Mouse (Mus musculus): ENCODE data around the gene Zfp385c. TPM values are rescaled to one million over a fixed set of nuclear protein-coding genes. Genes with fewer than 3 reads are reported as not detected.

Zfp385c gene
- polyA plus RNA-seq, 1 experiment from 2014 or later = 0.26 TPM

DNA sequence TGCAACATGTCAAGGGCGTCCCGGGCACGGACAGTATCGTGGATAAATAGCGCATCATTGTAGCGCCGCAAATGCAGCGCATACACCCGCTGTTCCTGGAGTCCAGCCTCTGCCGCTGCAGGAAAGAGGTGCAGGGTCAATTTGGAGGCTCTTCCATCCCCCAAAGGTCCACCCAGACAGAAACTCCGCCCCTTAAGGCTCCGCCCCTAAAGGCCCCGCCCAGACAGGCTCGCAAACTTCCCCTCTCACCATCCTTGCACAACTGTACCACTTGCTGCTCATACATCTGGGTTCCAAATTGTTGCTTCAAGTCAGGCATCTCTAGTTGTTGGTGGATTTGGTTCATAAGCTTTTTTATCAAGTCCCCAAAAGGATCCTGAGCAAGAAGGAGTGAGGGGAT, 9.0 kb upstream of the Zfp385c start:
- Histone ChIP-seq H3K4me3 (ENCODE audit: control insufficient read depth in 1 of 2, insufficient read depth in 1 of 2, low read depth in 1 of 2, low read length in 2 of 2) (peak overlapping the region; percentile 14 to 21; a peak in 3 of 4 replicates), H3K9ac (ENCODE audit: low read length) (no peak overlapping the region), H3K4me1 (ENCODE audit: control insufficient read depth in 2 of 2, insufficient read depth in 2 of 2, low read length in 2 of 2) (peaks cover 3% of the 10 kb centered on the region in 2 experiments; a peak in 1 of 4 replicates), H3K27me3 (ENCODE audit: control insufficient read depth, insufficient read depth, low read length) (no peaks in the 10 kb centered on the region), H3K36me3 (ENCODE audit: control insufficient read depth, insufficient read depth, low read length) (peaks cover 20% of the 10 kb centered on the region), H3K9me3 (ENCODE audit: control insufficient read depth, low read length) (no peaks in the 10 kb centered on the region), H3K27ac (replicated peaks in 1 of 2; ENCODE audit: control insufficient read depth in 1 of 2, insufficient read depth in 1 of 2, low read depth in 2 of 2, low read length in 2 of 2) (no peak overlapping the region), H3K4me2 (ENCODE audit: low read length) (peak overlapping the region; percentile 52)
- no peak for ATAC-seq (ENCODE audit: insufficient number of reproducible peaks, insufficient read depth, low FRiP score, low read depth)
- 5% methylated on average over 14 of the region's 14 CpGs for WGBS

DNA sequence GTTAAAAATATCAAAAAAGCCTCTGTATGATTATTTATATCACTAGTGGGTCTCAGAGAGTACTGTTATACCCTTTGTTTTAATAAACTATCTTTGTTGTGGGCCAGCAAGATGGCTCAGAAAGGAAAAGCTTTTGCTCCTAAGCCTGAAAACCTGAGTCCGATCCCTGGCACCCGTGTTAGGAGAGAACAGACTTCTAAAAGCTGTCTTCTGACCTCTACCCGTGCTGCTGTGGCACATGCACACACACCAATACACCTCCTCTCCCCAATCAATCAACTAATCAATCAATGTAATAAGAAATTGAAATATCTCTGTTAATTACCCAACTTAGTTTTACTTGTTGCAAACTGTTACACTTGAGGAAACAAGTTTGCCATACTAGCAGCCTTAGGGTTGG, 8.5 kb upstream of the Zfp385c start:
- no peaks in the 10 kb centered on the region for H3K9me3 ChIP-seq (ENCODE audit: control insufficient read depth, low read length)
- no peaks in the 10 kb centered on the region for H3K27me3 ChIP-seq (ENCODE audit: control insufficient read depth, insufficient read depth, low read length)
- H3K4me1 ChIP-seq (ENCODE audit: control insufficient read depth in 2 of 2, insufficient read depth in 2 of 2, low read length in 2 of 2) = peaks cover 3% of the 10 kb centered on the region in 2 experiments; a peak in 1 of 4 replicates
- H3K36me3 ChIP-seq (ENCODE audit: control insufficient read depth, insufficient read depth, low read length) = peaks cover 14% of the 10 kb centered on the region
- no peak overlapping the region for H3K9ac ChIP-seq (ENCODE audit: low read length)
- ATAC-seq (ENCODE audit: insufficient number of reproducible peaks, insufficient read depth, low FRiP score, low read depth) = no peak
- 80% methylated on average over 3 of the region's 3 CpGs for WGBS
- H3K4me3 ChIP-seq (ENCODE audit: control insufficient read depth in 1 of 2, insufficient read depth in 1 of 2, low read depth in 1 of 2, low read length in 2 of 2) = peak overlapping the region in 1 of 2 experiments; percentile 14; a peak in 1 of 4 replicates
- no peak overlapping the region for H3K27ac ChIP-seq (replicated peaks in 1 of 2; ENCODE audit: control insufficient read depth in 1 of 2, insufficient read depth in 1 of 2, low read depth in 2 of 2, low read length in 2 of 2)
- H3K4me2 ChIP-seq (ENCODE audit: low read length) = peak overlapping the region; percentile 52

DNA sequence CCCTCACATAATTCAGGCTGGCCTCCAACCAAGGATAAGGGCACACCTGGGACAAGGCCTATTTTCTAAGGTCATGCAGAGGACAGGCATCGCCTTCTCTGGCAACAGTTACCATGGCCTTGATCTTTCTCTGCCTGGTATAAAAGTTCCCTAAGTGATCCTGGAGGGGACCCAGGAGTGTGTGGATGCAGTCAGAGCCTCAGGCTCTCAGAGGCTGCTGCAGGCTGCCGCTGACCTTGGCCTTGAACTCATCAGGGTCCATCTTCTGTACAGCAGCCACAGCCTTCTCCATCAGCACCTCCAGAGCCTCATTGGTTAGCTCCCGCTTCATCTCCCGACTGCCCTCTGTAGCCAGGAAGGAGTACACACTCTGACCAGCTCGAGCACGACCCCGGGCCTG, 5.7 kb upstream of the Zfp385c start:
- 72% methylated on average over 7 of the region's 7 CpGs for WGBS
- Histone ChIP-seq H3K4me3 (ENCODE audit: control insufficient read depth in 1 of 2, insufficient read depth in 1 of 2, low read depth in 1 of 2, low read length in 2 of 2) (no peak overlapping the region), H3K9me3 (ENCODE audit: control insufficient read depth, low read length) (no peaks in the 10 kb centered on the region), H3K27ac (replicated peaks in 1 of 2; ENCODE audit: control insufficient read depth in 1 of 2, insufficient read depth in 1 of 2, low read depth in 2 of 2, low read length in 2 of 2) (no peak overlapping the region), H3K4me1 (ENCODE audit: control insufficient read depth in 2 of 2, insufficient read depth in 2 of 2, low read length in 2 of 2) (peaks cover 3% of the 10 kb centered on the region in 2 experiments; a peak in 1 of 4 replicates), H3K36me3 (ENCODE audit: control insufficient read depth, insufficient read depth, low read length) (no peaks in the 10 kb centered on the region), H3K9ac (ENCODE audit: low read length) (no peak overlapping the region), H3K4me2 (ENCODE audit: low read length) (no peak overlapping the region), H3K27me3 (ENCODE audit: control insufficient read depth, insufficient read depth, low read length) (peaks cover 2% of the 10 kb centered on the region; the same call in 1 of the 2 replicates)
- ATAC-seq (ENCODE audit: insufficient number of reproducible peaks, insufficient read depth, low FRiP score, low read depth) = no peak

DNA sequence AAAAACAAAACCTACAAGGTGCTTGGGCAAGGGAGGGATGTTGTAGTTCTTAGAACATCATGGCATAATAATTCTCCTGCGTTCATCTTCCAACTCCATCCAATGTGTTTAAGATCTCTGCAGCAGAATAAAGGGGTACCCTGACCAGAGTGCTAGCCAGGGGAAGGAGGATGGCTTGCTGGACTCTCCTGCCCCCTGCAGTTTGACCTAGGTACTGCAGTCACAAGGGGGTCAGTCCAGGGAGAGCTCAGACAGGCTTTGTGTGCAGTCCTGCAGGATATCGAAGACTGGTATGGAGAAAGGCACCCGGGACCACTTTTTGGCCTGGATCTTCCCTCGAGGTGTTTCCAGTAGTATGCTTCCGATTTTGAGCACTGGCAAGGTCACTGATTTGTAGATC, 2.7 kb upstream of the Zfp385c start:
- H3K36me3 ChIP-seq (ENCODE audit: control insufficient read depth, insufficient read depth, low read length) = no peaks in the 10 kb centered on the region
- no peak overlapping the region for H3K4me2 ChIP-seq (ENCODE audit: low read length)
- WGBS = 29% methylated on average over 5 of the region's 5 CpGs
- no peak overlapping the region for H3K9ac ChIP-seq (ENCODE audit: low read length)
- no peak overlapping the region for H3K4me3 ChIP-seq (ENCODE audit: control insufficient read depth in 1 of 2, insufficient read depth in 1 of 2, low read depth in 1 of 2, low read length in 2 of 2)
- no peak for ATAC-seq (ENCODE audit: insufficient number of reproducible peaks, insufficient read depth, low FRiP score, low read depth)
- peaks cover 26% of the 10 kb centered on the region for H3K27me3 ChIP-seq (ENCODE audit: control insufficient read depth, insufficient read depth, low read length)
- peaks cover 2 to 4% of the 10 kb centered on the region in 2 experiments; a peak in 2 of 4 replicates for H3K4me1 ChIP-seq (ENCODE audit: control insufficient read depth in 2 of 2, insufficient read depth in 2 of 2, low read length in 2 of 2)
- H3K9me3 ChIP-seq (ENCODE audit: control insufficient read depth, low read length) = no peaks in the 10 kb centered on the region
- H3K27ac ChIP-seq (replicated peaks in 1 of 2; ENCODE audit: control insufficient read depth in 1 of 2, insufficient read depth in 1 of 2, low read depth in 2 of 2, low read length in 2 of 2) = no peak overlapping the region

DNA sequence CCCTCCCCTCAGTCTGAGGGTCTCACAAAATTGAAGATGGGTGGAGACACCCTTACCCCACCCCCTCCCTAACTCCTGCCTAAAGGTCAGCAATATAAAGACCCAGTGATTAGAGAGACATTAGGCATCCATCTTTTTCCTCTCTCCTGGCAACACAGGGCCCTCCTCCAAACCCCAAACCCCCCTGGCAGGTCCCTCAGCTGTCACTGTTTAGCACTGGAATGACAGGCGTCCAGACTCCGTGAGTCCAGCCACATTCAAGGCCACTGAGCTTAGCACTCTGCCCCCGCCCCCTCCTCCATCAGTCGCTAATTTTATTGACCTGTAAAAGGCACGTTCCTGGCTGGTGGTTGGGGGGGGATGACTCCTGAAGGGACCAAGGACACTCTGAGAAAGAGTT, 899 bp upstream of the Zfp385c start:
- H3K4me3 ChIP-seq (ENCODE audit: control insufficient read depth in 1 of 2, insufficient read depth in 1 of 2, low read depth in 1 of 2, low read length in 2 of 2) = no peak overlapping the region
- H3K36me3 ChIP-seq (ENCODE audit: control insufficient read depth, insufficient read depth, low read length) = no peaks in the 10 kb centered on the region
- H3K9ac ChIP-seq (ENCODE audit: low read length) = no peak overlapping the region
- no peak for ATAC-seq (ENCODE audit: insufficient number of reproducible peaks, insufficient read depth, low FRiP score, low read depth)
- H3K27me3 ChIP-seq (ENCODE audit: control insufficient read depth, insufficient read depth, low read length) = peaks cover 26% of the 10 kb centered on the region
- H3K9me3 ChIP-seq (ENCODE audit: control insufficient read depth, low read length) = no peaks in the 10 kb centered on the region
- H3K27ac ChIP-seq (replicated peaks in 1 of 2; ENCODE audit: control insufficient read depth in 1 of 2, insufficient read depth in 1 of 2, low read depth in 2 of 2, low read length in 2 of 2) = no peak overlapping the region
- H3K4me1 ChIP-seq (ENCODE audit: control insufficient read depth in 2 of 2, insufficient read depth in 2 of 2, low read length in 2 of 2) = peaks cover 2 to 4% of the 10 kb centered on the region in 2 experiments; a peak in 2 of 4 replicates
- 29% methylated on average over 5 of the region's 5 CpGs for WGBS
- H3K4me2 ChIP-seq (ENCODE audit: low read length) = no peak overlapping the region

DNA sequence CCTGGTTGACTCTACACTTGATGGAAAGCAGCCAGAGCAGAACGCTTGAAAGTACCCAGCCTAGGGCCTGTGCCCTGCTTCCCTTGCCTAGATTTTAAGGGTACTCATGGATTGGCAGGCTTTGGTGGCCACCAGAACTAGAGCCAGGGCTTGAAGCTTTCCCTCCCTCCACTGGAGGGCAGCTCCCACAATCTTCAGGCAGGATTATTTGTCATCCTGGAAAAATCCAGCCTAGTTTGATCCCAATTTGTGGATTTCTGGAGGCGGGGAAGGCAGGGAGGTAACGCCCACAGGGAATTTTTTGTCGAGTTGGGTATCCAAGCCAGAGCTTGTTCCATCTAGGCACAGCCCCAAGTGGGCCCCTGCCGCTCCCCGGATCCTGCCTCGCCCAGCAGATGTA, 1.9 kb downstream of the Zfp385c start:
- no peaks in the 10 kb centered on the region for H3K9me3 ChIP-seq (ENCODE audit: control insufficient read depth, low read length)
- H3K36me3 ChIP-seq (ENCODE audit: control insufficient read depth, insufficient read depth, low read length) = no peaks in the 10 kb centered on the region
- peaks cover 2 to 4% of the 10 kb centered on the region in 2 experiments; a peak in 2 of 4 replicates for H3K4me1 ChIP-seq (ENCODE audit: control insufficient read depth in 2 of 2, insufficient read depth in 2 of 2, low read length in 2 of 2)
- peaks cover 26% of the 10 kb centered on the region for H3K27me3 ChIP-seq (ENCODE audit: control insufficient read depth, insufficient read depth, low read length)
- no peak overlapping the region for H3K4me3 ChIP-seq (ENCODE audit: control insufficient read depth in 1 of 2, insufficient read depth in 1 of 2, low read depth in 1 of 2, low read length in 2 of 2)
- H3K9ac ChIP-seq (ENCODE audit: low read length) = no peak overlapping the region
- no peak overlapping the region for H3K4me2 ChIP-seq (ENCODE audit: low read length)
- 68% methylated on average over 7 of the region's 7 CpGs for WGBS
- H3K27ac ChIP-seq (replicated peaks in 1 of 2; ENCODE audit: control insufficient read depth in 1 of 2, insufficient read depth in 1 of 2, low read depth in 2 of 2, low read length in 2 of 2) = no peak overlapping the region
- ATAC-seq (ENCODE audit: insufficient number of reproducible peaks, insufficient read depth, low FRiP score, low read depth) = no peak

DNA sequence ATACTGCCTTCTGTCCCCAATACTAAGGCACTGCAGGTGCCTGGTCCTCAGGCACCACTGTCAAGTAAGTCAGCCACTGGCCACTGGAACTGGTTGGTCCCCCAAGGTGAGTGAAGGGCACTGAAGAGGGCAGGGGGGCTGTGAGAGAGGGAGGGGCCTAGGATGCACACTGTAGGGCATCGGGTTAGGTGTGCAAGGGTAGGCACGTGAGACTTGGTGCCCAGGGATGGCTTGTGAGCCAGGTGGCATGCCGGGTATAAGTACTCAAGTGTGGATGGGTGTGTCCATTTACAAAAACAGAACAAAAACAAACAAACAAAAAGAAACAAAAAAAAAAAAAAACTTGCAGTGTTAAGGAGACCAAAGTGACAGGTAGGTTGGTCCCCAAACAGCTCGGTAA, 3.8 kb downstream of the Zfp385c start:
- no peak for ATAC-seq (ENCODE audit: insufficient number of reproducible peaks, insufficient read depth, low FRiP score, low read depth)
- Histone ChIP-seq H3K9me3 (ENCODE audit: control insufficient read depth, low read length) (no peaks in the 10 kb centered on the region), H3K27me3 (ENCODE audit: control insufficient read depth, insufficient read depth, low read length) (peaks cover 26% of the 10 kb centered on the region), H3K27ac (replicated peaks in 1 of 2; ENCODE audit: control insufficient read depth in 1 of 2, insufficient read depth in 1 of 2, low read depth in 2 of 2, low read length in 2 of 2) (no peak overlapping the region), H3K36me3 (ENCODE audit: control insufficient read depth, insufficient read depth, low read length) (no peaks in the 10 kb centered on the region), H3K9ac (ENCODE audit: low read length) (no peak overlapping the region), H3K4me3 (ENCODE audit: control insufficient read depth in 1 of 2, insufficient read depth in 1 of 2, low read depth in 1 of 2, low read length in 2 of 2) (no peak overlapping the region), H3K4me1 (ENCODE audit: control insufficient read depth in 2 of 2, insufficient read depth in 2 of 2, low read length in 2 of 2) (peaks cover 2 to 4% of the 10 kb centered on the region in 2 experiments; a peak in 2 of 4 replicates), H3K4me2 (ENCODE audit: low read length) (no peak overlapping the region)
- 67% methylated on average over 4 of the region's 4 CpGs for WGBS

DNA sequence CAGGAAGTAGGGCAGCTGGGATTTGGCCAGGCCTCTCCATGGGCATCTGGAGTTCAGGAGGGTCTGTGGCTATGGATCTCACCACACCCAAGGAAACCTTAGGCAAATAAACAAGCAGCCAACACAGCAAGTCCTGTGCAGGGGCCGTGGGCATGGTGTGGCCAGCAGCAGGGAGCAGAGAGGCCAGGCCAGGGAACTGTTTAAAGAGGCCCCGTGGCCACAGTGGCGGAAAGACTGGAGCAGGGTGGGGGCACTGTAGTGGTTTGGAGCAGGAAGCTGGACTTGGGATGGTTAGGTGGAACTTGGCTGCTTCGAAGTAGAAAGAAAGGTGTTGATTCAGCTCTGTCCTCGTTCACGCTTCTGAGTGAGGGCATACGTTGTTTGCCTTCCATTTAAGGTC, 5.0 kb downstream of the Zfp385c start:
- Histone ChIP-seq H3K4me2 (ENCODE audit: low read length) (no peak overlapping the region), H3K27ac (replicated peaks in 1 of 2; ENCODE audit: control insufficient read depth in 1 of 2, insufficient read depth in 1 of 2, low read depth in 2 of 2, low read length in 2 of 2) (no peak overlapping the region), H3K27me3 (ENCODE audit: control insufficient read depth, insufficient read depth, low read length) (peaks cover 18% of the 10 kb centered on the region), H3K36me3 (ENCODE audit: control insufficient read depth, insufficient read depth, low read length) (no peaks in the 10 kb centered on the region), H3K9ac (ENCODE audit: low read length) (no peak overlapping the region), H3K9me3 (ENCODE audit: control insufficient read depth, low read length) (no peaks in the 10 kb centered on the region), H3K4me1 (ENCODE audit: control insufficient read depth in 2 of 2, insufficient read depth in 2 of 2, low read length in 2 of 2) (peaks cover under 1 to 4% of the 10 kb centered on the region in 2 experiments; a peak in 2 of 4 replicates), H3K4me3 (ENCODE audit: control insufficient read depth in 1 of 2, insufficient read depth in 1 of 2, low read depth in 1 of 2, low read length in 2 of 2) (no peak overlapping the region)
- no peak for ATAC-seq (ENCODE audit: insufficient number of reproducible peaks, insufficient read depth, low FRiP score, low read depth)
- WGBS = 75% methylated on average over 7 of the region's 7 CpGs

Data from heart, embryonic 14.5 days (tissue).